Mouse (Mus musculus) spleen, adult 2 months (tissue): ENCODE measurements around the gene Vmn1r37.
"Not testable (repeated sequence)": the region's sequence is repeated elsewhere in the genome, so short reads cannot be mapped to it uniquely, and the experiment has no call there.

Source experiments
- CTCF ChIP-seq: fragments of 200-500 bp; IDR thresholded peaks from 2 replicates; pipeline ENCODE4 v1.5.1; 2011; ENCODE audit warnings: mild to moderate bottlenecking, inconsistent platforms; ENCODE audit not compliant: insufficient read depth, insufficient read length, insufficient replicate concordance; ENCODE audit errors: extremely low read depth
- POLR2A ChIP-seq: fragments of 200-500 bp; IDR thresholded peaks from 2 replicates; pipeline ENCODE4 v1.6.1; 2011; ENCODE audit warnings: low read depth, low read length, inconsistent platforms

DNA sequence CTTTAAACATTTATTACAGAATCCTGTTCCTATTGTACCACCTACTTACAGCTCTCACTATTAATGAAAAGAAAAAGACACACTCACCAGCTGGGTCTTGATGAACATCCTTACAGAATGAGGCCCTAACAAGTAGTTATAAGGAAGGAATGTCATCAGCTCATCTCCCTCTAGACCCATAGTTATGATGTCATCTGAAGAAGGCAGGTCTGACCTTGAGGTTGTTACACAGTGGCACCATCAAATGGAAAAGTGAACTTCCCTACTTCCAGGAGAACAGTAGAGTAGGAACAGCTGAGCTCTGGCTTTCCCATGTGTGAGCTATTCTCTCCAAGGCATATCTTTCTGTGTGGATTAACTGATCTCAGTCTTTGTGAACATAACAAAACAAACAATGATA is 53.3 kb downstream of the Vmn1r37 start, which contains the start of gene Vmn1r38:
- not testable (repeated sequence) for TF ChIP-seq POLR2A, CTCF
